Mouse (Mus musculus) myocyte (in vitro differentiated cells): Measurements from ENCODE around the gene Rcan2. TPM values are rescaled to one million over a fixed set of nuclear protein-coding genes. Genes with fewer than 3 reads are reported as not detected.

Experiments used
- H3K27me3 ChIP-seq: one replicate; pipeline ENCODE4 v1.6.1; 2011; ENCODE audit not compliant: control insufficient read depth, insufficient read depth, insufficient read length
- H3K36me3 ChIP-seq: one replicate; pipeline ENCODE4 v1.6.1; 2011; ENCODE audit not compliant: control insufficient read depth, insufficient read depth
- H3K4me2 ChIP-seq: one replicate; pipeline ENCODE4 v1.6.1; 2011; ENCODE audit warnings: low read depth, control low read depth
- H3K4me3 ChIP-seq: one replicate; pipeline ENCODE4 v1.5.1; 2011; ENCODE audit warnings: mild to moderate bottlenecking, control low read depth, moderate library complexity
- H3K79me2 ChIP-seq: one replicate; pipeline ENCODE4 v1.6.1; 2011; ENCODE audit not compliant: control insufficient read depth, insufficient read depth
- H3ac ChIP-seq: one replicate; pipeline ENCODE4 v1.6.1; 2011; ENCODE audit not compliant: control insufficient read depth, insufficient read length
- CEBPB ChIP-seq: IDR thresholded peaks from 2 replicates; pipeline ENCODE4 v1.6.1; 2011; ENCODE audit warnings: mild to moderate bottlenecking, moderate library complexity; ENCODE audit not compliant: poor library complexity, insufficient read depth, severe bottlenecking
- E2F4 ChIP-seq: IDR thresholded peaks from one replicate; pipeline ENCODE4 v1.6.1; 2011; ENCODE audit warnings: mild to moderate bottlenecking, control low read depth, moderate library complexity; ENCODE audit not compliant: insufficient read depth
- MAX ChIP-seq: IDR thresholded peaks from one replicate; pipeline ENCODE4 v1.6.1; 2011; ENCODE audit warnings: low read depth, mild to moderate bottlenecking, control low read depth
- MYOD1 ChIP-seq, 3 experiments: IDR thresholded peaks; one replicate each; pipeline ENCODE4 v1.6.1; 2011; ENCODE audit warnings: control low read depth in 2 of 3, low read depth in 2 of 3, mild to moderate bottlenecking in 2 of 3, moderate library complexity in 1 of 3; ENCODE audit not compliant: insufficient read length in 2 of 3, control insufficient read depth in 1 of 3
- MYOG ChIP-seq, 3 experiments: IDR thresholded peaks; one replicate each; pipeline ENCODE4 v1.6.1; 2011; ENCODE audit warnings: control low read depth in 2 of 3, low read depth in 2 of 3, mild to moderate bottlenecking in 2 of 3; ENCODE audit not compliant: insufficient read length in 2 of 3, control insufficient read depth in 1 of 3, insufficient read depth in 1 of 3
- POLR2A ChIP-seq: IDR thresholded peaks from one replicate; pipeline ENCODE4 v1.6.1; 2011; ENCODE audit warnings: low read depth, mild to moderate bottlenecking, control low read depth, moderate library complexity; ENCODE audit not compliant: insufficient read length
- POLR2AphosphoS2 ChIP-seq: IDR thresholded peaks from one replicate; pipeline ENCODE4 v1.6.1; 2011; ENCODE audit warnings: low read depth, control low read depth; ENCODE audit not compliant: insufficient read length
- REST ChIP-seq: IDR thresholded peaks from one replicate; pipeline ENCODE4 v1.6.1; 2011; ENCODE audit warnings: mild to moderate bottlenecking, control low read depth, moderate library complexity; ENCODE audit not compliant: insufficient read depth, insufficient read length
- SRF ChIP-seq: IDR thresholded peaks from one replicate; pipeline ENCODE4 v1.6.1; 2011; ENCODE audit warnings: low read depth; ENCODE audit not compliant: control insufficient read depth, insufficient read length
- TCF12 ChIP-seq: IDR thresholded peaks from one replicate; pipeline ENCODE4 v1.6.1; 2011; ENCODE audit warnings: mild to moderate bottlenecking, control low read depth; ENCODE audit not compliant: poor library complexity, insufficient read depth, severe bottlenecking
- TCF3 ChIP-seq: IDR thresholded peaks from one replicate; pipeline ENCODE4 v1.6.1; 2011; ENCODE audit warnings: low read depth, control low read depth; ENCODE audit not compliant: insufficient read length
- USF1 ChIP-seq: IDR thresholded peaks from one replicate; pipeline ENCODE4 v1.6.1; 2011; ENCODE audit warnings: low read depth, mild to moderate bottlenecking, control low read depth, moderate library complexity
- polyA plus RNA-seq: library from polyadenylated mRNA; unstranded; fragments of >200 nt; fragmentation: generic; extraction: Trizol; gene quantifications from one replicate; pipeline ENCODE4 v1.2.1, GENCODE M21; 2012; ENCODE audit warnings: missing spikeins

Rcan2 gene
- polyA plus RNA-seq, 1 experiment = 2.0 TPM

DNA sequence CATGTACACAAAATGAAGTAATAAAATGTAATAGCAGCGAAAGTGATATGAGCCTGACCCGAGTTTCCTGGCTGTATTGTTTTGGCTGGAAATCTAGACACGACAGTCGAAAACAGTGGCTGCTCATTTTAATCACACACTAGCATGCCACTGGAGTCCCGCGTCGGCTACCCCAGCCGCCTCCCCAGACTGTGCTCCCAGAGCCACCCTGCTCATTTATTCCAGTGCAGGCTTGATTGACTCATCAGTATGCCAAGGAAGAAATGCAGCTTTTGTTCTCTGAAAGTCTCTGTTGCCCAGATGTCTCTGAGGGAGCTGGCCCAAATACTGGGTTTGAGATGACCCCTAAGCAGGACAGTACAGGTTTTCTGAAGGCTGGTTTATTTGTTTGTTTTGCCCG, 132.9 kb downstream of the Rcan2 start:
- Histone ChIP-seq H3ac (no peak overlapping the region), H3K27me3 (no peaks in the 10 kb centered on the region), H3K4me3 (no peak overlapping the region), H3K79me2 (no peaks in the 10 kb centered on the region), H3K4me2 (no peak overlapping the region), H3K36me3 (no peaks in the 10 kb centered on the region)
- TF ChIP-seq TCF3 (no peak), POLR2AphosphoS2 (no peak), USF1 (no peak), TCF12 (no peak), SRF (no peak), REST (no peak), MYOG (IDR thresholded peaks at IDR 0.05; ENCODE audit: control insufficient read depth in 1 of 3, insufficient read depth in 1 of 3, insufficient read length in 2 of 3, low read depth in 2 of 3) (no peak), CEBPB (no peak), MAX (no peak), POLR2A (no peak), E2F4 (no peak), MYOD1 (IDR thresholded peaks at IDR 0.05; ENCODE audit: control insufficient read depth in 1 of 3, insufficient read length in 2 of 3, low read depth in 2 of 3) (no peak)

DNA sequence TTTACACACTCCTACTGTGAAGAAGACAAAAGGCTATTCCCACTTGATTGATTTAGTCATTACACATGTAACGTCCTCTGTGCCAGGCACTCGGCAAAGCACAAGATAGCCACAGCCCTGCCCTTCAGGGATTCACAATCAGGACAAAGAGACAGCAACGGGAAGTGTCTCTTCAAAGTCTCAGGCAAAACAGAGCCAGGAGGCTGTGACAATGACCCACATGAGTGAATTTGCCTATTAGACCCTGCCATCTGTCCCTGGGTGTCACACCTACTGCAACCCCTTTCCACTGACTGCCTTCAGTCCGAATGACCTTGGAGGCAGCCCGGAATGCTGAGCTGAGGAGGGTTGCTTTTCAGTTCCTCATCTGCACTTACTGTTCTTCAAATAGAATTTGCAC, 151.1 kb downstream of the Rcan2 start:
- H3K27me3 ChIP-seq = no peaks in the 10 kb centered on the region
- H3K36me3 ChIP-seq = no peaks in the 10 kb centered on the region
- no peak overlapping the region for H3K4me3 ChIP-seq
- no peak overlapping the region for H3K4me2 ChIP-seq
- H3K79me2 ChIP-seq = no peaks in the 10 kb centered on the region
- H3ac ChIP-seq = no peak overlapping the region
- TF ChIP-seq TCF12 = no peak
- no peak for TF ChIP-seq MYOD1 (IDR thresholded peaks at IDR 0.05; ENCODE audit: control insufficient read depth in 1 of 3, insufficient read length in 2 of 3, low read depth in 2 of 3)
- TF ChIP-seq SRF = no peak
- TF ChIP-seq POLR2A = no peak
- no peak for TF ChIP-seq CEBPB
- no peak for TF ChIP-seq E2F4
- TF ChIP-seq POLR2AphosphoS2 = no peak
- no peak for TF ChIP-seq MAX
- TF ChIP-seq REST = no peak
- TF ChIP-seq MYOG (IDR thresholded peaks at IDR 0.05; ENCODE audit: control insufficient read depth in 1 of 3, insufficient read depth in 1 of 3, insufficient read length in 2 of 3, low read depth in 2 of 3) = no peak
- no peak for TF ChIP-seq USF1
- no peak for TF ChIP-seq TCF3

DNA sequence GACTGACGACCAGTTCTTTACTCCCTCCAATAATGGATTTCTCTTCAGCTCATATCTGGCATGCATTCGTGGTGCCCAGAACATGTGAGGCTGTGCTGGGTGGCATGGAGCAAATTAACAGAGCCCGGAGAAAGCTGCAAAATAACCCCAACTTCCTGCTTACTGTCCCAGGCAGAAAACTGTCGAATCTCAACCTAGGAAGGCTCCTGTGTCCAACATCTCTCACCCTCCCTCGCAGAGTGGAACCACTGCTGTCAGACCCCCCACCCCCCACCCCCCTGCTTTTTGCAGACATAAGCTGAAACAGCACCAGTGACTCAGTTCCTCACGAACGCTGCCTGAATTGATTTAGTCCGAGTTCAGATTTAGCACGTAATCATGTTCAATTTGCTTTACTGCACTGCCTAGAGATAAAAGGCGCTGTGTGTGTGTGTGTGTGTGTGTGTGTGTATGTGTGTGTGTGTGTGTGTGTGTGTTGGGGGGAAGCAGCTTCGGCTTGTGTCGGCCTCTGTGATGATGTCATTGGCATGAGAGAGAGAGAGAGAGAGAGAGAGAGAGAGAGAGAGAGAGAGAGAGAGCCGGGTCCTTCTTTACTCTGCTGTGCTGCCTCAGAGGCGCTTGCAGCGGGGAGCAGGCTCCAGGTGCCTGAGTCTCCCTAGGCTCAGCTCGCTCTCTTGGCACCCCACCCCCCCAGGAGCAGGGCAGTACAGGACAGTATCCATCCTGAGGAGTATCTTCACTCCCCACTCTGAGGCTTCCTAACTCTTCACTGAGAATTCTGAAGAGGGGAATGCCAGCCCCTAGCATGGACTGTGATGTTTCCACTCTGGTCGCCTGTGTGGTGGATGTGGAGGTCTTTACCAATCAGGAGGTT, 151.7 kb downstream of the Rcan2 start:
- TF ChIP-seq MYOD1 (IDR thresholded peaks at IDR 0.05; ENCODE audit: control insufficient read depth in 1 of 3, insufficient read length in 2 of 3, low read depth in 2 of 3) = no peak
- no peak for TF ChIP-seq MAX
- TF ChIP-seq POLR2AphosphoS2 = no peak
- TF ChIP-seq CEBPB = no peak
- no peak for TF ChIP-seq TCF12
- TF ChIP-seq TCF3 = no peak
- no peak for TF ChIP-seq USF1
- TF ChIP-seq MYOG (IDR thresholded peaks at IDR 0.05; ENCODE audit: control insufficient read depth in 1 of 3, insufficient read depth in 1 of 3, insufficient read length in 2 of 3, low read depth in 2 of 3) = no peak
- no peaks in the 10 kb centered on the region for H3K36me3 ChIP-seq
- no peaks in the 10 kb centered on the region for H3K27me3 ChIP-seq
- no peak overlapping the region for H3K4me3 ChIP-seq
- H3K79me2 ChIP-seq = no peaks in the 10 kb centered on the region
- H3ac ChIP-seq = no peak overlapping the region
- H3K4me2 ChIP-seq = no peak overlapping the region

- TF ChIP-seq POLR2AphosphoS2 (no peak), E2F4 (no peak)
- Histone ChIP-seq H3K4me3 (no peak overlapping the region), H3K27me3 (no peaks in the 10 kb centered on the region), H3K4me2 (no peak overlapping the region), H3K36me3 (no peaks in the 10 kb centered on the region), H3ac (no peak overlapping the region), H3K79me2 (no peaks in the 10 kb centered on the region)
These were observed 152.4 kb downstream of the Rcan2 start for GRCm38 (mm10) chr17:43953535-43953918.

DNA sequence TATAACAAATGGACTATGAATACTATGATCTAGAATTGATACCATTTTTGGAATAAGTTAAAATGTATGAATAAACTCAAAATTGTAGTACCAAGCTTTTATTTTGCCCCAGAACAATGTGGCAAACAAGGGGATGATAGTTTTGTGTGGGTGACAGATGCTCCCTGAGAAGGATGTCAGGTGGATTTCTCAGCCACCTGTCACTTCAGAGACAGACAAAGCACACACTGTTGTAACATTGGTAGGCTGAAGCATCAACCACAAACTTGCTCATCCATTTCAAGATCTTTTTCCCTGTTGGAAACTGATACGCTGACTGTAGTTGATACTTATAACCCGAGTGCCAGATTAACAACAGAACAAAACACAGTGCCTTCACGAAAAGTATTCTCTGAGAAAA, 158.6 kb downstream of the Rcan2 start:
- Histone ChIP-seq H3K4me2 (peak overlapping the region; percentile 18), H3K79me2 (no peaks in the 10 kb centered on the region), H3ac (no peak overlapping the region), H3K4me3 (no peak overlapping the region), H3K27me3 (no peaks in the 10 kb centered on the region), H3K36me3 (no peaks in the 10 kb centered on the region)
- TF ChIP-seq MAX (no peak), E2F4 (no peak), POLR2AphosphoS2 (no peak), SRF (no peak), CEBPB (no peak), MYOD1 (IDR thresholded peaks at IDR 0.05; ENCODE audit: control insufficient read depth in 1 of 3, insufficient read length in 2 of 3, low read depth in 2 of 3) (peak in 2 of 3 experiments; percentile 74 to 75), REST (no peak), TCF12 (no peak)
